In genomic region chr1:128552545-128552944, GRCm38 (mm10) we compare ENCODE assay signal across 15 mouse cellular contexts.
"Had no signal": no experiment of that assay in that cellular context is flagged by ENCODE, and none has a peak within 500 bp of the region (broad histone marks: within the 10 kb centered on the region; RNA-seq: fewer than 3 reads in every experiment).

No protein-coding gene starts in this region.

- H3K27ac ChIP-seq: kidney, postnatal 0 days; limb, embryonic 12.5 days; liver, embryonic 15.5 days; lung, embryonic 15.5 days; macrophage; midbrain, embryonic 13.5 days; stomach, postnatal 0 days had no signal

- H3K4me2 ChIP-seq: limb, embryonic 12.5 days; liver, embryonic 15.5 days; lung, embryonic 15.5 days; midbrain, embryonic 13.5 days had no signal

- H3K36me3 ChIP-seq: limb, embryonic 12.5 days; liver, embryonic 15.5 days; lung, embryonic 15.5 days; midbrain, embryonic 13.5 days had no signal

- DNase-seq: kidney, adult 11 months; kidney, adult 9 months; kidney, postnatal 36 days; layer of hippocampus, adult 9-11 months; layer of hippocampus, postnatal 36 days; lung, postnatal 14 days; right cerebral cortex, postnatal 4 days; thymus, postnatal 4 days had no signal

- H3K27me3 ChIP-seq: limb, embryonic 12.5 days; liver, embryonic 15.5 days; lung, embryonic 15.5 days had no signal

- H3K4me3 ChIP-seq: limb, embryonic 12.5 days; liver, embryonic 15.5 days; lung, embryonic 15.5 days; midbrain, embryonic 13.5 days had no signal

- H3K9me3 ChIP-seq: limb, embryonic 12.5 days; liver, embryonic 15.5 days; lung, embryonic 15.5 days; midbrain, embryonic 13.5 days had no signal

- H3K4me1 ChIP-seq: limb, embryonic 12.5 days; liver, embryonic 15.5 days had no signal

- H3K9ac ChIP-seq: limb, embryonic 12.5 days; liver, embryonic 15.5 days; lung, embryonic 15.5 days; midbrain, embryonic 13.5 days had no signal
